Mouse (Mus musculus) T-helper 17 cell (primary cell): Measurements from ENCODE around the gene Git1.

Source experiments
- in situ Hi-C, 2 experiments: fragments of 300-600 bp; cut with MboI, MseI; formaldehyde crosslinking; loops; 1 replicate in 1 of 2; 2 replicates in 1 of 2; pipeline ENCODE4 v1.15.1; 2025; ENCODE audit warnings: high pct_unique_total_duplicates in 2 of 2

The Git1 gene

DNA sequence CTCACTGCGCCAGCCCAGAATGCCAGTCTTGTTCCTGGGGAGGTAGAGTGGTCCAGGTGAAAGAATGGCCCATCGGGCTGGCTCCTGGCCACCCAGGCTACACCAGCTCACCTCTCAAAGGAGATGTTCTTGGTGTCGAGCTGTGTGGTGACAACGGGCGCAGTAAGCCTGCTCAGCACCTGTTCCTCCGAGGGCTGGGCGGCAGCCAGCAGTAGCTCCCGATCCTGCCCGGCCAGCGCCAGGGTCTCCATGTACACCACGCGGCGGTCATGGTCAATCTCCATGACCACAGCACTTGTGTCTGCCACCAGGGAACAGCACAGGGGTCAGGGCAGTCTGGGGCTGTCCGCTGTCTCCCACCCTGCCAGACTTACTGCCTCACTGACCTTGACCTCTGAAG, 17.1 kb upstream of the Git1 start:
- in situ Hi-C loops: no loop called here

DNA sequence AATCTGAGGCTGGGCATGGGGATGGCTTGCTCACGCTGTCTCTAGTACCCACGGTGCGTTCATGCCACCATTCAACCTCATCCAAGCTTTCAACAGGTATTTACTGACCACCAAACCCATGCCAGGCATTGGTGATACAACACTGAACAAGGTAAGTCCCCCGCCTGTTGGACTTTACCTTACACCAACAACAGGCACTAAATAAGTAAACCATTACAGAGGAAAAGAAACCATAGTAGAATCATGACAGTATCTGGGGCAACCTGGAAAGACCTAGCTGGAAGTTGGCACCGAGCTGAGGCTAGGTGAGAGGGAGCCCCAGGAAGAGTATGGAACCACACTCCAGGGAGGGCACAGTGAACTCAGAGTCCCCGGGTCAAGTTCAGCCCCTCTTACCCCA, 16.5 kb upstream of the Git1 start:
- in situ Hi-C loops: no loop called here

DNA sequence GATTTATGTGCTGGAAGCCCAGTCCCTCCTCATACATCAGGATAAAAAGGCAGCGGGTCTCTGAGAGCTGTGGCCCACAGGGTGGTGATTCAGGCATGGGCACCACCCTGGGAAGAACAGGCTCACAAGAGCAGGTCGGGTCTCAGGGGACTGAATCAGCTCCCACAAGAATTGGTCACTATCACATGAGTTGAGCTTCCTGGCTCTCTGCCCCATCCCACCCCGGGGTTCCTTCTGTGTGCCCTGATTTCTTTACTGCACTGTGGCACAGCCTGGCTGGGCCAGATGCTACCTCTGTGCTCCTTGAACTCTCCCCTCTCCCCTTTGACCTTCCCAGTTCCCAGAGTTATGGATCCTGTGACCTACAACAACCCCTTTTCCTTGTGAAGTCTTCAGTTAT, 10.3 kb upstream of the Git1 start:
- in situ Hi-C loops: no loop called here

DNA sequence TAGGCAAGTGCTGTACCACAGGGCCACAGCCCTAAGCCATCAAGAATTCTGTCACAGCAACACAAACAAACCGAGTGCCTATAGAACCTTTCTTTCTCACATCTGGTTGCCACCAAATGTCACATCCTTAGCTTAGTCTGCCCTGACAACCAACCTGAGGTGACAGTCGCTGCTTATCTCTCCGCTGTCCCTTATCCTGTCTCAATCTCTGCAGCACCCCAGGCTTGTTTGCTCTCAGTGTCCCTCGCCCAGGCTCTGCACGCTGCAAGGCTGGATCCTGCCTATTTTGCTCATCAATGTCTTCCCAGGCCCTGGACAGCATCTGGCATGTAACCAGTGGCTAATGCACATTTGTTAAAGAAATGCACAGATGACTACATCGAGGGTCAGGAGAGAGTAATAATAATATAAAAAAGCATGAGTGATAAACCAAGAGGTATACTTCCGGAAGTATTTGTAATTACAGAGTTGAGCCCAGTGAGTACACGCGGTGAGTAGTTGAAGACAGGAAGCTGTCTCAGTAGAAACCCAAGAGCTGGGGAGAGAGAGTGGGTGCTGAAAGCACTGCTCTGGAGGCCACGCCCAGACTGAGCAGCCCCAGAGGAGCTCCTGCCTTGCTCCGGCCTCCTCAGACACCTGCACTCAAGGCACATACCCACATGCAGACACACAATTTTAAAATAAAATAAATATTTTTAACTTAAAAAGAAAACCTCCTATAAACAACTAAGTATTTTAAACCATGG, 9.7 kb upstream of the Git1 start:
- in situ Hi-C loops: no loop called here

DNA sequence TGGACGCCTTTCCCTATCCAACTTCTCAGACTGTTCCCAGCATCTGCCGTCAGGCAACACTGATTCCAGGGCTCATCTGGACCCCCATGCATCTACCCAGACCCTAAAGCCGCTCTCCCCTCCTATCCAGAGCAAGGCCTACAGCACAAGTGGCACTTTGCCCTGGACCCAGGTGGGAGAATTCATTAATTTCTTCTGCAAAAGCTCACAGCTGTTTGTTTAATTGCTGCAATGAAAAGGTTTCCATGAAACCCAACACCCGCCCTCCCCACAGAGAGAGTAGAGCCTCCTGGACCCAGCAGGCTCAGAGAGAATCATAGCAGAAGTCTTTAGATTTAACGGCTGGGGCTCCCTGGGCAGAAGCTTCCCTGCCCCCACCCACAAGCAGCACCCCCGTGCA, 8.1 kb upstream of the Git1 start:
- in situ Hi-C loops: no loop called here

DNA sequence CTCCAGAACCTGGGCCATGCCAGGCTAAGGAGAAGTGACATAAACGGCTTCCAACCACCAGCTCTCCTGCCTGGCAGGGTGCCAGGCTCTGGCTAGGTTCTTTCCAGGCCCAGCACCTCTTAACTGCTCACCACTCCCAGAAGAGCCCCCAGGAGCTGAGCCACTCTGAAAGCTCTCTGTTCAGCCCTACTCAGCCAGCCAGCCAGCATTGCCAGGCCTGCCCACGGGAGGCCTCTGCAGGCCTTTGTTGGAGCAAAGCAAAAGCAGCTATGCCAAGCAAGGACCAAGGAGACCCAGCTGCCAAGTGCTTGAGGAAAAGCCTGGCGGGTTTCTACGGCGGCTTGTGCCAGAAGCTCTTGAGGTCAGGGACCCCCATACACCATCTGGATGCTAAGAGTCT, 6.6 kb upstream of the Git1 start:
- in situ Hi-C loops: no loop called here

DNA sequence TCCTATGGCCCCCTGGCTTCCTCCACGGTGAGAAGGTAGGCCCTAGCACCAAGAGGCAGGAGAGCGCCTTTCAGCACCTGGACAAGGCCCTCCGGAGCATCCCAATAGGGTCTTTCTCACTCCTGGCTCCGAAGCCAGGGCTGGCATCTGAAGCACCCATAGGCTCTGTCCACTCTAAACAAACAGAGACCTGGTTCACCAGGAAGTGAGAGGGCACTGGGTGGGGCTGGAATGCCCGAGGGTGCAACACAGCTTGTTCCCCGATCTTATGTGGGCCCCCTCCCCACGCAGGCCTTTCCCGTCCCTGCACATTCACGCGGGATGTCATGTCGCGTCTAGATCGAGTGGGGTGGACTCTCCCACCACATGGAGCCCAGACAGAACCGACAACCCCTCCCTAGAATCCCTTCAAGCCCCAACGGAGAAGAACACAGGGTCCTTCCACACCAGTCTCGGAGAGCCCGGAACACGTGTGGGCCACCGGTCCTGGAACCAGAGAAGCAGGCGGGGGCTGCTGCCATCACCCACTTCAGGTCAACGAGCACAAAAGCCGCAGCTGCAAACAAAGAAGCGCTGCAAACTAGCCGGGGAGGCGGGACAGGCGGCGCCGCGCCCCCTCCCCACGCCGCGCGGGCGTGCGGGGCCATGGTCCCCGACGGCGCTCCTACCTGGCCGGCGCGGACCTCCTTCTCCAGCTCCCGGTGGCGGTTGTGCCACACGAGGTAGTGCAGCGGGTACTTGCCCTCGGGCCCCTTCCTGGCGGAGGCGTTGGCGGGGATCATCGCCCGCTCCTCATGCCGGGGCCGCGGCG, 4.4 kb upstream of the Git1 start:
- in situ Hi-C loops: no loop called here

DNA sequence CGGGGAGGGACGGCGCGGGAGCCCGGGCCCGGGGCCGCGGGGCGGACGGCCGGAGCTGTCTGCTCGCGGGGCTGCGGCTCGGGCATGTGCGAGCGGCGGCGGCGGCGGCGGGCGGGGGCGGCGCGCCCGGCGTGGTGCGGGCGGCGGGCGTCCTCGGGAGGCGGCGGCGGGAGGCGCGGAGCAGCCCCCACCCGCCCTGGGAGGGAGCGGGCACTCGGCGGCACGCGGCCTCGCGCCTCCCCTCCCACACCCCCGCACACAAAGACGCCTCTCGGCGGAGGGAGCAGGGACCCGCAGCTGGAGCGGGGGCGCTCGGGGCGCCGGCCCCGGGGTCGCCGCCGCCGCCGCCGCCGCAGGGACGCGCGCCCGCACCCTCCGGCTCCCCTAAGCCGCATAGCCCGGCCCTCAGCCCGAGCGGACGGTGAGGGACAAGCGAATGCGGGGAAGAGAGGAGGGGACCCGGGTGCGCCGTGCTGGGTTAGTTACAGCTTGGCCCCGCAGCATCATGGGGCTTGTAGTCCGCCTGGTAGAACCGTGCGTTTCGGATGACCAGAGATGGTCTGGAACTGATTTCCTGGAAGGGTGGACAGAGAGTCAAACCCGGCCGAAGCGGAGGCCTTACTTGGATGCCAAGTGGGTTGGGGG, 3.6 kb upstream of the Git1 start, which contains the start of gene Ankrd13b:
Ankrd13b (minus strand) TSS at position 88 of the 645 bp plus-strand sequence.
- in situ Hi-C loops: loop anchor here in 1 of 2 experiments (5.0 to 10.0 kb wide), 2 partner anchors 118 to 1045 kb away; partner anchors contain the start of genes Ift20, Taok1 and Tnfaip1

DNA sequence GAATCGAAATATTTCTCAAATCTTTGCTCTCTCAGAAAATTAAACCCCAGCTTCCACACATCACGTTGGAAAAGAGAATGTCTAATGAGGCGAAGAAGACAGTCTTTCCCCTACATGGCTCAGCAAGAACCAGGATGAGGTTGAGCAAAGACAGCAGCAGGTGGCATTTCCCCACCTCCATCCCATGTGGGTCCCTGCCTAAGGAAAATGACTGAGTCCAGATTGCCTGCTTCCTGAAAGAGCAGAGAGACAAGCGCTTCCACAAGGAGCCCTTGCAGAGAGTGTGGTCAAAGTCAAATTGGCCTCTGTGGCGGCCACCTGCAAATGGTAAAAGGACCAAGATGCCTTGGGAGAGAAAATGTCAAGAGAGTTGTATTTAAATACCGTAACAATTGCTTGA, 2.9 kb upstream of the Git1 start:
- in situ Hi-C loops: loop anchor here in 1 of 2 experiments (5.0 to 10.0 kb wide), 2 partner anchors 117 to 1044 kb away; partner anchors contain the start of genes Ift20, Taok1 and Tnfaip1

DNA sequence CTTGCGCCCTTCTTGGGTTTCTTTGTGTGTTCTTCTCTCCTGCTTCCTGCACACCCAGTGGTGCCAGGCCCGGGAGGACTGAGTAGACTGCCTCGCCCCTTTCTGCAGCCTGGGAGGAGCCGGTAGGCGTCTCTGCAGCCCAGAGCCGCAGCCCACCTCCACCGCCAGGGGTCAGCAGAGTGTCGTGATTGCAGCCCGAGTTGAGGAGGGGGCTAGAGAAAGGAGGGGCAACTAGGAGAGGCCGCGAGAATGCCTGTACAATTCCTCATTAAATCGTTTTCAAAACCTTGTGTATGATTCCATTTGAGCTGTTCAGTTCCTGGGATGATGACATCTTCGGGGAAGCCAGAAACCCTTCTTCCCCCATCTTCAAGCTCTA, 2.2 kb upstream of the Git1 start:
- in situ Hi-C loops: loop anchor here in 1 of 2 experiments (5.0 to 10.0 kb wide), 2 partner anchors 116 to 1044 kb away; partner anchors contain the start of genes Ift20, Taok1 and Tnfaip1

DNA sequence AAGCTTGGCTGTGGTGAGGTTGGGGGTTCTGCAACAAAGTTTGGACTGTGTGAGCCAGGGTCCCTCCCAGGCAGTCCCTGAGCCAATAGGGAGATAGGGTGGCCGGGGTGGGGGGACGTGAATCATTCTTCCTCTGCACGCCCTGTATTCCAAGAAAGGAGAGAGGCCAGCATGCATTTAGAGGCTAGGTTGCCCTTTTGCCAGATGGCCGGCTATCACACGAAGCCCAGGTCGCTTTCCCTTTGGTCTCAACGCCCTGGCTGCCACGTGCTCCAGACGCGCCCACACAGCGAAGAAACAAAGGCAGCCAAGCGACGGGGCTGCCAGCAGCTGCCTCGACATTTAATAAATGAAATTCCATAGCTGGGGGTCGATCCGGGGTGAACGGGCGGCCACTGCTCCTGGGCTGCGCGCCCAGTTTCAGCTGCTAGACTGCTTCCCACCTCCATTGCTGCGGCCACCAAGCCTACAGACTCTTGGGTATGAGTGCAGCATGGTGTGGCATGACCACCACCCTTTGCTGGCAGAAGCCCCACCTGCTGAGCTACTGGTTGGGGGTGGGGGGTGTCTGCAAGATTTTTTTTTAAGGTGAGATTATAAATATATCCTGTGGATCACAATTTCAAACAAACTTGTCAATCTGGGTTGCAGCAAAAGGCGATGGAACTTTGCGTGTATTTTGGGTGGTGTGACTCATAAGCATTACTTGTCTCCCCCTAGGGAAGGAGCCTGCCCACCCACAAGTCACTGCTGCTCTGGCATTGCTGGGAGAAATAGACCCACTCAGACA, 1.7 kb upstream of the Git1 start:
- in situ Hi-C loops: loop anchor here in 1 of 2 experiments (5.0 to 10.0 kb wide), 2 partner anchors 116 to 1043 kb away; partner anchors contain the start of genes Ift20, Taok1 and Tnfaip1

DNA sequence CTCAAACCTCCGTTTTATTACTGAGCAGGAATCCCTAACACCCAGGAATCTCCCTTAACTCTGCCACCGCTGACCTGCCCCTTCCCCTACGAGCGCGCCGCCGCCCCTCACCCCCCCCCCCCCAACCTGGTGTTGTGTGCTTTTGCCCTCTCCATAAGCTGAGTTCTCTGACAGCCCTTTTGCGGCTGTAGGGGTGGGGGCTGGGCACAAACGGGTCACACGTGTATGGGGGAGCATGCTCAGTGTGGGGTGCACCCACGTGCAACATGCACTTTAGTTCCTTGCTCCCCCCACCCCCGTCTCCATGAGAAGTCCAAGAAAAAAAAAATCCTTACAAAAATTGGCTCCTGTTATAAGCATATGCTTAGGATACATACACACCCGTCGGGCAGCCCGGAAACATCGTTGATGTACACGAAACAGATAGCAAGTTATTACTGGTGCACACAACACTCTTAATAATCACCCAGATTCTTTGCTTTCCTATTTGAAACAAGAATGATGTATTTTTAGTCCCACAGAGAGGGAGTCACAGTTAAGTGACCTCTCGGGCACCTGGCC, 971 bp upstream of the Git1 start:
- in situ Hi-C loops: loop anchor here in 1 of 2 experiments (5.0 to 10.0 kb wide), 2 partner anchors 115 to 1042 kb away; partner anchors contain the start of genes Ift20, Taok1 and Tnfaip1

DNA sequence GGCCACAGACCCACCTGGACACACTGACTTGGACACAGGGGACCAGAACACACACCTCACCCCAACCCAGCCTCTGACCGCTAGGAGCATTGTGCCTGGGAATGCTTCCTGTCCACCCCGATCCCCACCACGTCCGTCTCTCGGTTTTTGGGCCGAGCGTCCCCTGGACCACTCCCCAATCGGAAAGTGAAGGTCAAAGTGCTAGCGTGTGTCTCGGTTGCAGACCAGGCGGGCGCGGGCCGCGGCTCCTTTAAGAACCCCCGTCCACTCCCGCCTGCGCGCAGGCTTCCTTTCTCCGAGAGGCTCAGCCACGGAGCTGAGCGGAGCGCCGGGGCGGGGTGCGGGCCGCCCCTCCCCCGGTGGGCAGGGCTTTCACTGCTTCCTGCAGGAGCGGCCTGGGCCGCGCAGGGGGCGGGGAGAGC, 440 bp upstream of the Git1 start:
- in situ Hi-C loops: loop anchor here in 1 of 2 experiments (5.0 to 10.0 kb wide), 2 partner anchors 114 to 1042 kb away; partner anchors contain the start of genes Ift20, Taok1 and Tnfaip1

DNA sequence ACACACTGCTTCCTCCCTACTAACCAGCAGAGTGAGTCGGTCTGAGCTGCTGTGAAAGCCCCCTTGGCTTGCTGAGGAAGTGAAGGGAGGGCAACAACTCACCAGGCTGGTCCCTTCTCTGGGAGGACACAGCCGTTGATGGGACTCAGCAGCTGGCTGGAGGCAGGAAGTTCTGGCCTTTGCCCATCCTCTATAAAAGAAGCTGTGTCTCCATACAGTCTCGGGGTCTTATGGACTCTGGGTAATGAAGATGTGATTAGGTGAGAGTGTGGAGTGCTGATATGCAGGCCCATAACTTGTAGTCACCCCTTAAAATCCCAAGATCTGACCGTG, 948 bp downstream of the Git1 start:
- in situ Hi-C loops: loop anchor here in 1 of 2 experiments (5.0 to 10.0 kb wide), 2 partner anchors 113 to 1040 kb away; partner anchors contain the start of genes Ift20, Taok1 and Tnfaip1

DNA sequence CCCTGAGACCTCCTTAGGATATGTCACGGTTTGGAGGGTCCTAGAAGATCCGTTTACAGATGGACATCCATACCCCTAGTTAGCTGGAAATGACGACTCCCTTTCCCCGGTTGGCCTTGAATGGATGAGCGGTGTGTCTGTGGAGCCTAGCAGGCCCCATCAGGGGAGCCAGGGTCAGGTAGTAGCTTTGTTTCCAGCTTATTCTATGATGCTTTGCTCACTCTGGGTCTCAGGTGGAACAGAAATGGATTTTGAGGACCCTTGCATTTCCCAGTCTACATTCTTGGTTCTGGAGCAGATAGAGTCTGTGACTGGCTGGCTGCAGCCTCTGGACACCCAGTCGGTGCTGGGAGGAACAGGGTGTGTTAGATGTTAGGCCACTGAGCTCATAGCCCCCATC, 1.4 kb downstream of the Git1 start:
- in situ Hi-C loops: loop anchor here in 1 of 2 experiments (5.0 to 10.0 kb wide), 2 partner anchors 113 to 1040 kb away; partner anchors contain the start of genes Ift20, Taok1 and Tnfaip1

DNA sequence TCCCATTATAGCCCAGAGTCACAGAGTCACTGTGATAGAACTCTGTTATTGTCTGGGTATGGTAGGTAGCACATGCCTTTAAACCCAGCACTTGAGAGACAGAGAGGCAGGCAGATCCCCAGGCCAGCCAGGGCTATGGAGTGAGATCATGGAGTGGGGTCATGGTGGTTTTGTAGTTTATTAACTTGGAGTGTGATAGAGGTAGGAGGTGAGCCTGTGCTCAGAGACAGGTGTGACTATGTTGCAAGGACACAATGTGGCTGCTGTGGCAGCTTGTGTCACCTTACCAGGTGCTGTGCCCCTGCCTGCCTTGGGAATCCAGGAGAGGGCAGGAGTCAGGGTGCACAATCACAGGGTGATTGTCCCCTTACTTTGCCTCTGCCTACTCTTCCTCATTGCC, 2.1 kb downstream of the Git1 start:
- in situ Hi-C loops: loop anchor here in 1 of 2 experiments (10.0 kb wide), 1 partner anchor 1039 kb away; the partner anchor contains the start of genes Ift20 and Tnfaip1

DNA sequence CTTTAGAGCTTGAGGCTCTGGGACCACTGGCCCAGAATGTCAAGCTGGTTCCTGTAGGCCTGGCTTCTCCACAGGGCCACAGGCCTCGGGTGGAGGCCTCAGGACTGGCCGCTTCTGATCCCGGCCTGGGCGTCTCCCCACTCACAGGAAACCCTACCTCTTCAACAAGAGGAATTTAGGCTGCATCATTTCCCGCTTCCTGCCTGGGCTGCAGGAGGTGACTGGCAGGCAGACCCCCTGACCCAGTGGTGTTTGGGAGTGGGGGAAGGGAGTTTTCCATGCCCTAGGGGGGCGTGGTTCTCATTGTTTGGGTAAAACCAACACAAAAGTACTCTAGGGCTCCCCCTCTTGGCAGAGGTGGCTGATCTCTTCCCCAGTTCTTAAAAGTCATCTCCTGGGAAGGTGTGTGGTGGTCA, 4.0 kb downstream of the Git1 start:
- in situ Hi-C loops: loop anchor here in 1 of 2 experiments (10.0 kb wide), 1 partner anchor 1037 kb away; the partner anchor contains the start of genes Ift20 and Tnfaip1

DNA sequence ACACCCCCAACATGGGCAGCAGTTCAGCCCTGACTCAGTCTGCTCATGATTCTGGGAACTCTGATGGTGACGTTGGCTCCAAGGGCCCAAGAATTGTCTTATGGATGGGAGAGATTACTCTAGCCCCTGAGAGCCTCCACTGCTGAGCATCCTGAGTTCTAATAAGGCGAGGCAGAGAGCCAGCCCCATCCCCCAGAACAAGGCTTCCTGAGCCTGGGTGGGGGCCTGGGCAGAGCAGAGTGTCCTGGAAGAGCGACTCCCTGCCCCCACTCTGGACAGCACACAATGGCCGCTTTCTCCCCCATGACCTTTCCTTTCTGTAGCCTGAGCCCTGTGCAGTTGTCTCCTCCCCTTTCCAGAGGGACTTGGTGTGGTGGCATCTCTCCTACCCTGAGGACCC, 4.5 kb downstream of the Git1 start:
- in situ Hi-C loops: loop anchor here in 1 of 2 experiments (10.0 kb wide), 1 partner anchor 1037 kb away; the partner anchor contains the start of genes Ift20 and Tnfaip1

DNA sequence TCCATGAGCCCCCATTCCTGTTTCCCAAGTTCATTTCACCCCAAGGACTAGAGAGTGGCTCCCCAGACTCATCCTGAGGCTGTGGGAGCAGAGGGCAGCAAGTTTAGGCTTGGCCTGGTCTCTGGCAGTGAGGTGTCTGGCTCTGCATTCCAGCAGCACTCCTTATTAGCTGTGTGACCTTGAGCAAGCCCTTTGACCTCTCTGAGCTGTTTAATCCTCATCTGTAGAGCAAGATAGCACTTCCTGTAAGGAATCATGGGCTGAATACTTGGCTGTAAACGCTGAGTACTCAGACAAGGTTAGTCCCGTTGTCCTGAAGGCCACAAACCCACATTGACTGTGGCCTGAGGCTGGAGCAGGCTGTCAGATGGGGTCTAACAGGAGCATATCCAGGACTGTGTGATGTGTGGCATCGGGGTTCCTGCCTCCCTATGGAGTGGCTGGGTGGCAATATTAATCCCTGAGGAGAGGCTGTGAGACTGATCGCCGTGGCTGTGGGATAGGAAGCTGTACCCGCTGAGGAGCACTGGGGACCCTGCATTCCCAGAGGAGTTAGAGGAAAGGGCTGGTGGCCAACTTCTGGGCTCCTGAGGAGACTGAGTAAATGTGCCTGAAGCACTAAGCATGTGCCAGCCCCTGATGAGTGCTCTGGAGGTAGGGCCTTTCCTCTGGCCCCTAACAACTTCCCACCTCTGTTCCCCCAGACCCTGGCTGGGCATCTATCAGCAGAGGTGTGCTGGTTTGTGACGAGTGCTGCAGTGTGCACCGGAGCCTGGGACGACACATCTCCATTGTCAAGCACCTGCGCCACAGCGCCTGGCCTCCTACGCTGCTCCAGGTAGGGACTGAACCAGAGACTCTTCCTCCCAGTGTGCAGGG, 5.1 kb downstream of the Git1 start:
- in situ Hi-C loops: loop anchor here in 1 of 2 experiments (10.0 kb wide), 1 partner anchor 1036 kb away; the partner anchor contains the start of genes Ift20 and Tnfaip1
